Mouse (Mus musculus) liver, embryonic 15.5 days (tissue): ENCODE results near the gene H2-K1. TPM values are rescaled to one million over a fixed set of nuclear protein-coding genes. Genes with fewer than 3 reads are reported as not detected.
A peak's percentile ranks its signal among the peaks of the same experiment; 100 is the strongest.
"Not testable (repeated sequence)": the region's sequence is repeated elsewhere in the genome, so short reads cannot be mapped to it uniquely, and the experiment has no call there.

Source experiments
- ATAC-seq: fragments of 200-750 bp; cut with Nextera tagmentation; 2 replicates; pipeline ENCODE4 v1.8.0; 2017; ENCODE audit warnings: moderate number of reproducible peaks, mild to moderate bottlenecking, moderate library complexity; ENCODE audit not compliant: insufficient read depth
- H3K27ac ChIP-seq: fragments of 300-500 bp; sonication (generic); replicated peaks from 2 replicates; pipeline ENCODE4 v1.5.1; 2015; ENCODE audit warnings: mild to moderate bottlenecking, inconsistent platforms
- H3K27me3 ChIP-seq: fragments of 300-500 bp; sonication (generic); 2 replicates; pipeline ENCODE4 v1.6.1; 2015; ENCODE audit warnings: mild to moderate bottlenecking, inconsistent platforms
- H3K36me3 ChIP-seq: fragments of 300-500 bp; sonication (generic); replicated peaks from 2 replicates; pipeline ENCODE4 v1.6.1; 2015; ENCODE audit warnings: moderate library complexity, mild to moderate bottlenecking, inconsistent platforms
- H3K4me1 ChIP-seq: fragments of 300-500 bp; sonication (generic); replicated peaks from 2 replicates; pipeline ENCODE4 v1.6.1; 2015; ENCODE audit warnings: inconsistent platforms
- H3K4me2 ChIP-seq: fragments of 300-500 bp; sonication (generic); 2 replicates; pipeline ENCODE4 v1.6.1; 2015; ENCODE audit warnings: moderate library complexity, mild to moderate bottlenecking, inconsistent platforms
- H3K4me3 ChIP-seq: fragments of 300-500 bp; sonication (generic); replicated peaks from 2 replicates; pipeline ENCODE4 v1.5.1; 2015; ENCODE audit warnings: mild to moderate bottlenecking, inconsistent platforms
- H3K9ac ChIP-seq: fragments of 300-500 bp; sonication (generic); 2 replicates; pipeline ENCODE4 v1.6.1; 2015; ENCODE audit warnings: moderate library complexity, mild to moderate bottlenecking, inconsistent platforms
- H3K9me3 ChIP-seq: fragments of 300-500 bp; sonication (generic); replicated peaks from 2 replicates; pipeline ENCODE4 v1.6.1; 2016; ENCODE audit warnings: inconsistent platforms
- WGBS: fragments of 180-500 bp; shearing (Covaris S2); methylation state at CpG from one replicate; pipeline ENCODE4 v1.1.7; 2015; ENCODE audit warnings: mixed read lengths; ENCODE audit not compliant: insufficient replicate concordance; 5-methylcytosine and 5-hydroxymethylcytosine counted together
- polyA plus RNA-seq: library from polyadenylated mRNA; unstranded; fragments of >200 nt; fragmentation: Nextera tagmentation; extraction: Ambion mirVana; gene quantifications from 2 replicates; pipeline ENCODE4 v1.2.1, GENCODE M21; 2015

Gene H2-K1
- polyA plus RNA-seq, 1 experiment from 2014 or later, result 123 TPM

- Histone ChIP-seq H3K4me3 (no peak overlapping the region), H3K4me1 (no peaks in the 10 kb centered on the region), H3K9me3 (no peaks in the 10 kb centered on the region), H3K9ac (no peak overlapping the region), H3K27me3 (peaks cover 9% of the 10 kb centered on the region), H3K27ac (no peak overlapping the region), H3K4me2 (no peak overlapping the region), H3K36me3 (no peaks in the 10 kb centered on the region)
- WGBS, result 26% methylated on average over 2 of the region's 2 CpGs
- no peak for ATAC-seq
Measured at GRCm38 (mm10) chr17:34006570-34006969, 6.4 kb upstream of the H2-K1 start.

GRCm38 (mm10) chr17:34003426-34003825 is 3.3 kb upstream of the H2-K1 start:
- H3K4me3 ChIP-seq, result no peak overlapping the region
- H3K27me3 ChIP-seq, result peaks cover 36% of the 10 kb centered on the region
- WGBS, result 2% methylated on average over 5 of the region's 5 CpGs
- H3K4me2 ChIP-seq, result no peak overlapping the region
- H3K4me1 ChIP-seq, result peaks cover 19% of the 10 kb centered on the region
- H3K36me3 ChIP-seq, result no peaks in the 10 kb centered on the region
- no peak overlapping the region for H3K27ac ChIP-seq
- no peak for ATAC-seq
- no peak overlapping the region for H3K9ac ChIP-seq
- no peaks in the 10 kb centered on the region for H3K9me3 ChIP-seq

GRCm38 (mm10) chr17:34000796-34001195 is 649 bp upstream of the H2-K1 start:
- H3K27ac ChIP-seq, H3K9me3 ChIP-seq, H3K36me3 ChIP-seq, H3K9ac ChIP-seq, ATAC-seq: not testable (repeated sequence)
- Histone ChIP-seq H3K4me3 (peak overlapping the region; percentile 67), H3K4me1 (peaks cover 19% of the 10 kb centered on the region), H3K4me2 (peak overlapping the region; percentile 97), H3K27me3 (peaks cover 36% of the 10 kb centered on the region)
- 55% methylated on average over 2 of the region's 2 CpGs for WGBS

- Histone ChIP-seq H3K4me1 (peaks cover 19% of the 10 kb centered on the region), H3K9ac (peak overlapping the region; percentile 59), H3K36me3 (peaks cover 11% of the 10 kb centered on the region), H3K4me2 (peak overlapping the region; percentile 97), H3K9me3 (no peaks in the 10 kb centered on the region), H3K4me3 (peak overlapping the region; percentile 67), H3K27me3 (peaks cover 32% of the 10 kb centered on the region), H3K27ac (peak overlapping the region; percentile 41; the same call in 1 of the 2 replicates)
- peak; percentile 42 for ATAC-seq
- WGBS, result under 1% methylated on average over 87 of the region's 87 CpGs
Measured at GRCm38 (mm10) chr17:33999341-34000149, 602 bp downstream of the H2-K1 start.

- not testable (repeated sequence) for H3K9me3 ChIP-seq, ATAC-seq, H3K27ac ChIP-seq, H3K9ac ChIP-seq
- peaks cover 19% of the 10 kb centered on the region for H3K4me1 ChIP-seq
- peaks cover 11% of the 10 kb centered on the region for H3K36me3 ChIP-seq
- peaks cover 32% of the 10 kb centered on the region for H3K27me3 ChIP-seq
- H3K4me2 ChIP-seq, result peak overlapping the region; percentile 97
- H3K4me3 ChIP-seq, result peak overlapping the region; percentile 67; the same call in 1 of the 2 replicates
- WGBS, result 38% methylated on average over 5 of the region's 5 CpGs
Measured at GRCm38 (mm10) chr17:33998697-33999096, 1.4 kb downstream of the H2-K1 start.

GRCm38 (mm10) chr17:33997025-33997424 is 3.1 kb downstream of the H2-K1 start:
- Histone ChIP-seq H3K4me1 (peaks cover 20% of the 10 kb centered on the region), H3K36me3 (peaks cover 11% of the 10 kb centered on the region), H3K27me3 (peaks cover 31% of the 10 kb centered on the region)
- H3K9ac ChIP-seq, H3K9me3 ChIP-seq, ATAC-seq, H3K4me3 ChIP-seq, H3K27ac ChIP-seq, H3K4me2 ChIP-seq: not testable (repeated sequence)
- WGBS, result 76% methylated on average over 2 of the region's 2 CpGs

GRCm38 (mm10) chr17:33995651-33996050 is 4.5 kb downstream of the H2-K1 start:
- no peak overlapping the region for H3K27ac ChIP-seq
- no peaks in the 10 kb centered on the region for H3K9me3 ChIP-seq
- H3K4me3 ChIP-seq, result no peak overlapping the region
- no peak overlapping the region for H3K4me2 ChIP-seq
- WGBS, result 47% methylated on average over 3 of the region's 3 CpGs
- no peak for ATAC-seq
- H3K9ac ChIP-seq, result no peak overlapping the region
- peaks cover 22% of the 10 kb centered on the region for H3K4me1 ChIP-seq
- peaks cover 18% of the 10 kb centered on the region for H3K27me3 ChIP-seq
- H3K36me3 ChIP-seq, result peaks cover 11% of the 10 kb centered on the region

- no peak overlapping the region for H3K9ac ChIP-seq
- H3K9me3 ChIP-seq, result no peaks in the 10 kb centered on the region
- H3K27me3 ChIP-seq, result peaks cover 12% of the 10 kb centered on the region
- 69% methylated on average over 8 of the region's 8 CpGs for WGBS
- no peak for ATAC-seq
- H3K36me3 ChIP-seq, result peaks cover 11% of the 10 kb centered on the region
- H3K4me2 ChIP-seq, result no peak overlapping the region
- peaks cover 15% of the 10 kb centered on the region for H3K4me1 ChIP-seq
- no peak overlapping the region for H3K4me3 ChIP-seq
- H3K27ac ChIP-seq, result no peak overlapping the region
Measured at GRCm38 (mm10) chr17:33994959-33995358, 5.2 kb downstream of the H2-K1 start.

- no peak overlapping the region for H3K9ac ChIP-seq
- no peak overlapping the region for H3K4me3 ChIP-seq
- peaks cover 3% of the 10 kb centered on the region; the same call in 1 of the 2 replicates for H3K4me1 ChIP-seq
- H3K9me3 ChIP-seq, result no peaks in the 10 kb centered on the region
- H3K36me3 ChIP-seq, result peaks cover 11% of the 10 kb centered on the region
- WGBS, result 28% methylated on average over 10 of the region's 10 CpGs
- no peak overlapping the region for H3K4me2 ChIP-seq
- peaks cover 19% of the 10 kb centered on the region for H3K27me3 ChIP-seq
- no peak for ATAC-seq
- H3K27ac ChIP-seq, result no peak overlapping the region
Measured at GRCm38 (mm10) chr17:33991788-33992664, 8.1 kb downstream of the H2-K1 start.

GRCm38 (mm10) chr17:33982136-33982535 is 18.0 kb downstream of the H2-K1 start:
- Histone ChIP-seq H3K27me3 (peaks cover 29% of the 10 kb centered on the region), H3K4me1 (peaks cover 43% of the 10 kb centered on the region), H3K4me3 (peak overlapping the region; percentile 64; the same call in 1 of the 2 replicates), H3K4me2 (peak overlapping the region; percentile 84)
- ATAC-seq, H3K9me3 ChIP-seq, H3K27ac ChIP-seq, H3K36me3 ChIP-seq, H3K9ac ChIP-seq: not testable (repeated sequence)
- WGBS, result 2% methylated on average over 8 of the region's 8 CpGs
